Mouse (Mus musculus): ENCODE data around the gene Clec2g.

DNA sequence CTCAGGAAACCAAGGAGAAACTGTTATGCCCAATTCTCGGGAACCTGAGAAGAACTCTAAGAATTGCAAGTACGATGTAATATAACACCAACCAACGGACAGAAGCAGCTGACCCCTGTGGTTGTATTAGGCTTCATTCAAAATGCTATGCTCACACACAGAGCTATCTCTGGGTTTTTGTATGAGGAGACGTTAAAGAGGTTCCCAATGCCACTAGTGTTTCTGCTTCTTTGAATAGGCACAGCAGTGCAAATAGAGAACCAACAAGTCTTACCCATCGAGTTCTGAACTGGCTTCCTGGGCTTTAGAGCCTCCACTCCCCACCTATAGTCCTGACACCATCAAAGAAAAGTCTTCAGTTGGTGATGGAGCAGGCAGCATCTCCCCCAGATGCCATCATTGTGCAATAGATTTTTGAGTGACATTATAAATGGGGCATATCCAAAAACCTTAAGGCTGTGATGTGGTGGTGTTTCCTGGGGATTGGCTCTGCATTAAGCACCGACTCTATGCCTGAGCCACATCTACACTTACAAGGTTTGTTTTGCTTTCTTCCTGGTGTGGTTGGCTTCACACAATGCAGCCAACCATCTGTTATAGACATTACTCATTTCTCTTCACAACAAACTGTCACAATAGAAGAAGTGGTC lies 96.1 kb downstream of the Clec2g start:
- no peak for TF ChIP-seq CTCF (IDR thresholded peaks at IDR 0.05; ENCODE audit: extremely low read depth, insufficient read depth, insufficient read length, insufficient replicate concordance)
- TF ChIP-seq POLR2A (IDR thresholded peaks at IDR 0.05; ENCODE audit: low read depth, low read length) = no peak

Measured in spleen, adult 2 months (tissue).